Mouse (Mus musculus) thymus, postnatal 0 days (tissue): Measurements from ENCODE around the gene Hepacam. TPM values are rescaled to one million over a fixed set of nuclear protein-coding genes. Genes with fewer than 3 reads are reported as not detected.

Experiments
- DNase-seq: peaks from one replicate; pipeline ENCODE4 v3.0.0-alpha.2; 2015; ENCODE audit warnings: low spot score
- polyA plus RNA-seq: library from polyadenylated mRNA; unstranded; fragments of >200 nt; fragmentation: Nextera tagmentation; extraction: Ambion mirVana; gene quantifications from 2 replicates; pipeline ENCODE4 v1.2.1, GENCODE M21; 2015

Hepacam gene
- polyA plus RNA-seq, 1 experiment from 2014 or later, result 0.10 TPM

GRCm38 (mm10) chr9:37432720-37433421 lies 65.7 kb downstream of the Hepacam start, which contains the start of gene Robo3:
TSS of gene Robo3 (minus strand) at chr9:37433246.
- DNase-seq, result no peak

DNA sequence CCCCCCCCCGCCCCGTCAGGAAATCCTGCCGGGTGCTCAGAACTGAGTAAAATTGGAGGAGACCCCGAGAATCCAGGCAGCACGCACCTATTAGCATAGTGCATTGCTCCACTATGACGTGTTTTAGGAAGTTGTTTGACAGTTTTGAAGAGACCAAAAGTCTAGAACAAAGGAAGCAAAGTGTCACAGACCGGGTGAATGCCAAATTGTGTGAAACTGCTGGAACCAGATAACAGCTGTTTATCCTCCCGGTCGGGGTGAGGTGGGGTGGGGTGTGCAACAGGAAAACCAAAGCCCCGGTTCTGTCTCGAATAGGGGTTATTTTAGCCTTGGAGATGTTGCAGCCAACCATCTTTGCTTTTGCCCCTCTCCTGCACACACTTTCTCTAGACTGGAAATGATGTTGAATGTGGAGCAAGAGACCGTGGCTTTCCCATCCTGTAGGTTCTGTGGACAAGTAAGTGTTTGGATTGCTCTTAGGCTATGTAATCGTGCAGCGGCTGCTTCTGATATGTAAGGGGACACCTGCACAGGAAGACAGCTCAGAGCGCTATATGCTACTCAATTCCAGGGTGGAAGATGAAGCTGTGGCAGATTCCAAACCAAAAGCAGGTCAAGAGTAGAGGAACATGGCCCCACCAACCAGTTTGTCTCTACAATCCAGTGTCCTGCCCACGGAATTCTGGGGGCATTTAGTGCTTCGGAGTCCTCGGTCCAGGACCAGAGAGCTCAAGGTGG lies 66.8 kb downstream of the Hepacam start:
- no peak for DNase-seq

DNA sequence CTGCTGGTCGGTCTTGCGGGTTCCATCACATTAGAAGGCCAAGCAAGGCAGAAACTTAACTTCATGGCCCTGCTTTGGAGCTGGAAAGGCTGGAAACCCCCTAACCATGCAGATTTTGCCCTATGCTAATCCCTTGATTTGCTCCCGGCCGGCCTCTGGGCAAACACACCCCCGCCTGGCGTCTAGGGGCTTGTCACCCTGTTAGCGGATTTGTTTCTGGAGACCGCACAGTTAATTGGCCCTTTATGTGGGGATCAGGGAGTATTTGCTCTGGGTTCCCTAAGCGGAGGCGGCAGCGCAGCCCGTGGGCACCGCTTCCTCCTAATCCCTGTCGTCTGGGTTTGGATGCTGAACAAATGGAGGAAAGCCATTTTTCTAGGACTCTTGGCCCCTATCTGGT lies 67.8 kb downstream of the Hepacam start:
- DNase-seq, result no peak

DNA sequence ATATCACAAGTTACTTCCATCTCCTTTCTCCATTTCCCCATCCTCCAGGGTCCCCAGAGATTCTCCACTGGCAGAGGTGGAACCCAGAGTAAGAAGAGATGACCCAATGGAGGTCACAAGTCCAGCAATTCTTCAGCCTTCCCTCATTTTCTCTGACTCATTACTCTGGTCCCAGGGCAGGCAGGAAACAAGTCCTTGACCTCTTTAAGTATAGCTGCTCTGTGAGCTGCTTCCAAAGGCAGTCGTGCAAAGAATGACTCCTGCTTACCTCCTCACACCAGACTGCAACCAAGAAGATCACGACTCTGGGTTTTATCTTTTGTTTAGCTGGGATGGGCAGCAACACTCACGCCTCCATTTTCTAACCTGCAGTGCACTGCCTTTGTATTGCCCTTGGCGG lies 68.5 kb downstream of the Hepacam start:
- DNase-seq, result no peak

Other genes with a start within 250 kb of the Hepacam start
- gene Pknox2, start 219.9 kb upstream of the Hepacam start, polyA plus RNA-seq, result 0.91 and 1.3 TPM in 2 replicates
- 9.5 and 13.2 TPM in 2 replicates for gene Tmem218, start 159.1 kb upstream of the Hepacam start, polyA plus RNA-seq
- 24.0 and 28.8 TPM in 2 replicates for gene Slc37a2, start 111.6 kb upstream of the Hepacam start, polyA plus RNA-seq
- 11.2 and 14.6 TPM in 2 replicates for gene Ccdc15, start 18.9 kb upstream of the Hepacam start, polyA plus RNA-seq
- gene Robo4, start 34.5 kb downstream of the Hepacam start, polyA plus RNA-seq, result 2.5 and 3.4 TPM in 2 replicates
- 0.14 and 0.23 TPM in 2 replicates for gene Robo3, start 65.9 kb downstream of the Hepacam start, polyA plus RNA-seq
- 15.5 and 16.7 TPM in 2 replicates for gene Msantd2, start 122.0 kb downstream of the Hepacam start, polyA plus RNA-seq
- 17.2 and 18.1 TPM in 2 replicates for gene Esam, start 160.7 kb downstream of the Hepacam start, polyA plus RNA-seq
- gene Vsig2, start 171.9 kb downstream of the Hepacam start, polyA plus RNA-seq, result 0.95 and 1.1 TPM in 2 replicates
- gene Nrgn, start 185.6 kb downstream of the Hepacam start, polyA plus RNA-seq, result 6.8 and 8.4 TPM in 2 replicates
- gene Siae, start 188.3 kb downstream of the Hepacam start, polyA plus RNA-seq, result 10.7 and 11.2 TPM in 2 replicates
- 2.8 and 4.3 TPM in 2 replicates for gene Spa17, start 246.4 kb downstream of the Hepacam start, polyA plus RNA-seq